Mouse (Mus musculus) cerebellum, postnatal 4 days (tissue): Measurements from ENCODE around the gene Kdm1a.

Source experiments
- DNase-seq, 2 experiments: peaks; one replicate each; pipeline ENCODE4 v3.0.0; 2022; ENCODE audit warnings: low spot score in 2 of 2, mixed read lengths in 1 of 2

Kdm1a gene

GRCm38 (mm10) chr4:136526412-136526811, 76.1 kb downstream of the Kdm1a start:
- DNase-seq: peak in 1 of 2 experiments; percentile 63

GRCm38 (mm10) chr4:136524309-136524708, 78.2 kb downstream of the Kdm1a start:
- no peak for DNase-seq

- DNase-seq: no peak
These were observed 80.6 kb downstream of the Kdm1a start for GRCm38 (mm10) chr4:136521898-136522297.

- DNase-seq: no peak
These were observed 82.7 kb downstream of the Kdm1a start for GRCm38 (mm10) chr4:136519866-136520265.

GRCm38 (mm10) chr4:136518576-136518975, 83.9 kb downstream of the Kdm1a start:
- no peak for DNase-seq

- no peak for DNase-seq
These were observed 84.4 kb downstream of the Kdm1a start for GRCm38 (mm10) chr4:136518141-136518540.

- no peak for DNase-seq
These were observed 89.6 kb downstream of the Kdm1a start for GRCm38 (mm10) chr4:136512905-136513304.

- no peak for DNase-seq
These were observed 90.8 kb downstream of the Kdm1a start for GRCm38 (mm10) chr4:136511708-136512107.

GRCm38 (mm10) chr4:136509857-136510256, 92.7 kb downstream of the Kdm1a start:
- no peak for DNase-seq

GRCm38 (mm10) chr4:136505426-136506215, 96.9 kb downstream of the Kdm1a start:
- DNase-seq: no peak
